Mouse (Mus musculus) cortical plate, adult 2 months (tissue): ENCODE data around the gene Syne3.

ENCODE experiments used
- CTCF ChIP-seq: fragments of 200-500 bp; IDR thresholded peaks from 2 replicates; pipeline ENCODE4 v1.5.1; 2011; ENCODE audit warnings: mild to moderate bottlenecking, control low read depth, low read length; ENCODE audit not compliant: insufficient read depth; ENCODE audit errors: extremely low read depth
- POLR2A ChIP-seq: fragments of 200-500 bp; IDR thresholded peaks from 2 replicates; pipeline ENCODE4 v1.6.1; 2011; ENCODE audit warnings: mild to moderate bottlenecking, low read length, control low read depth; ENCODE audit not compliant: insufficient read depth; ENCODE audit errors: extremely low read depth

DNA sequence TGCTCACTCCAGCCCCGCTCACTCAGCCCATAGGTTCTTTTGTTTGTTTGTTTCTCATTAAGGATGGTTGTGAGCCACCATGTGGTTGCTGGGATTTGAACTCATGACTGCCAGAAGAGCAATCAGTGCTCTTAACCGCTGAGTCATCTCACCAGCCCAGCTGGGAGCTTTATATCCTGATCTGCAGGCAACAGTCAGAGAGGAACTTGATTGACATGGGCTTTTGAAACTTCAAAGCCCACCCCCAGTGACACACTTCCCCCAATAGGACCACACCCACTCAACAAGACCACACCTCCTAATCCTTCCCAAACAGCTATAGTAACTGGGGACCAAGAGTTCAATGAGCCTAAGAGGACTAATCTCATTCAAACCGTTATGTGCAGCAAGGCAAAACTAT, 85.1 kb downstream of the Syne3 start:
- no peak for TF ChIP-seq CTCF
- TF ChIP-seq POLR2A, result no peak
